Mouse (Mus musculus): Measurements from ENCODE around the gene Dpysl5.

Gene Dpysl5

DNA sequence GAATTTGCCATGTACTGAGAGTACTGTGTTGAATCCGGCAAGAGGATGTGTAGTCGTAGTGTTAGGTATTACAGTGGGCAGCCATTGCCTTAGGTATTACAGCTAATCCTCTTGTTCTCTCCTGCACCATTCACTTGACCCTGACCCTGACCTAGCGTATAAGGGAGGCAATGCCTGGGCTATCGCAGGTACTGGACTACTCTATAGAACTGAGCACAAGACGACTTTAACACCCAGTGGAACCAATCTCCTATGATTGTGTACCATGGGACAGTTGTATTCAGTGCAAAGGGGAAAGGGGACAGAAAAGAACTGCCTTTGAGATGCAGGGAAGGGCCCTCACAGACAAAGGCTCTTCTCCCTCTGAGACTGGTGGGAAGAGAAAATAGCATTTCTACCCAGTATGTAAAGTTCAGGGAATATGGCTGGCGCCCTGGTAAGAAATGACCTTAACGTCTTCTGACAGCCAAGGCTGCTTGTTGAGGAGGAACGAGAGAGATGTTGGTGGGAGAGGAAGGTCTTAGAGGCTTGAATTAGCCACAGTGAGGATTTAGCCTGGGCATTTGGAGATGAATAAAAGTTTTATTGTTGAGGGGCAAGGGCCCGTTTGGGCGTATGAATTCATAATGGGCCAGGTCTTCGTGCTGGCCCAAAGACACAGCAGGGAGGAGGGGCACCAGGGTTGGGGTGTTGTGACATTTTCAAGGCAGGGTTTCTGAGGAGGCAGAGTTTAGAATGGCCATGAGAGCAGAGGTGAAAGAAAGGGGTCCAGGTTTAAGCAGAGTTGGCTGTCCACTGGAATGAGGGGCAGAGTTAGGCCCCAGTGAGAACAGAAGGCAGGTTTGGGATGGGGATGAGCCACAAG lies 113.0 kb downstream of the Dpysl5 start:
- no peak for DNase-seq

DNA sequence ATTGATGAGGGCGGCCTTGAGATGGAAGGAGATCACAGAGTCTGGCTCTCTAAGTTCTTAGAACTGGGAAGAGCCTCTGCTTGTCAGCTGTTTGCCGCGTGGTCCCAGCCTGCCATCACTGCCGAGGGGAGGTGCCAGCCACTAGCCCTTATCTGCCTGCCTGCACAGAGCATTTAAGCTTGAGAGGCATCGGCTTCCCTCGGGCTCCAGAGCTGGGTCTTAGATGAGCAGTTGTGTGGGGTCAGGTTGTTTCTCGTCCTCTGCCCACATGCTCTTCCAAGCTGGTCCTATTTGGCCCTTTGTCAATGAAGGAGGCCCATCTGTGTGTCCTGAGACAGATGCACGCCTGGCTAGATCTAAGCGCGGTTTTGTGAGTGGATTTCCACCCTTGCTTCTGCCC lies 113.8 kb downstream of the Dpysl5 start:
- peak; percentile 46 for DNase-seq

DNA sequence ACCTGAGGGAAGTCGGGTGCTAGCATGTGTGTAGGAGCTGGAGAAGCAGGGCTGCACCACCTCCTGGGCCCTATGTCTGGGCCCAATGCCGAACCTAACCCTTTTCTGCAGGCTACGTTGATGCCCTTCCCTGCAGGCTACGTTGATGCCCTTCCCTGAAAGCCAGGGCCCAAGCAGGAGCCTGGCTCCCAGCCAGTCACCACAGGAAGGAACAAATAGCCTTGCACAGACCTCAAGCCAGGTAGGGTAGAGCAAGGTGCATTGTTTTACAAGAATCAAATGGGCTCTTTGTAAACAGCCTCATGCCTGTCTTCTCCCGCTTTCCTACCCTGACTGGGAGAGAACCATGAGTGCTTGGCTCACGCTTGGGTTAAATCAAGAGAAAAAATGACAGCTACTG lies 114.5 kb downstream of the Dpysl5 start:
- peak; percentile 83 for DNase-seq

DNA sequence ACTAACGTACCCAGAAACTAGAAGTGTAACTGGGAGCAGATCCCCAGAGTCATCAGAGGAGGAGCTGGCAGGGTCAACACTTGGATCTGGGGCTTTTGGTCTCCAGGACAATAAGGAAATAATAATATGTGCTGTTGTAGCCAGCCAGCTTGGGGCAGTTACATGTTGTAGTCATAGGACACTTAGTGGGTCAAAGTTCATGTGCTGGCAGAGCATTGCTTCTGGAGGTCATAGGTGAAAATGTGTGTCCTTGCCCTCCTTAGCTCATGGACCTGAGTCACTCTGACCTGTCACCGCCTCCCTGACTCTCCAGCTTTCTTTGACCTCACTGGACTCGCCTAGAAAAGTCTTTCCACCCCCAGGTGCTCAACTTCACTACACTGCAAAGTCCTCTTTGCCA lies 122.1 kb downstream of the Dpysl5 start:
- no peak for DNase-seq

DNA sequence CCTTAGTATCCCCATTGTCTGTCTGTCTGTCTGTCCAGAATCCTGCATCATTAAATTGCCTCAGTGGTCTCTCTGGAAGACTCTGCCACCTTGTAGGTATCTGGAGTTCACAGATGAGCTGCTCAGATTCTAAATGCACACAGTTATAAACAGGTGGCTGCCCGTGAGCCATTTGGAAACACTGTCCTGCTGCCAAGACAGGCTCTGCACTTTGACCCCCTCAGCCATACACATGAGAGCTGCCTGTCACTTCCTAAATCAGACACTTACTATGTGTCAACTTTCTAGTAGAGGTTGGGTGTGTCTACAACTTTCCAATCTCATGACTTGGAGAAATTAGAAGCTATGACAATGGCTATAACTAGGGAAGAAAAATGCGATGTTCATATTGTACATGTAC lies 128.4 kb downstream of the Dpysl5 start:
- DNase-seq: no peak

DNA sequence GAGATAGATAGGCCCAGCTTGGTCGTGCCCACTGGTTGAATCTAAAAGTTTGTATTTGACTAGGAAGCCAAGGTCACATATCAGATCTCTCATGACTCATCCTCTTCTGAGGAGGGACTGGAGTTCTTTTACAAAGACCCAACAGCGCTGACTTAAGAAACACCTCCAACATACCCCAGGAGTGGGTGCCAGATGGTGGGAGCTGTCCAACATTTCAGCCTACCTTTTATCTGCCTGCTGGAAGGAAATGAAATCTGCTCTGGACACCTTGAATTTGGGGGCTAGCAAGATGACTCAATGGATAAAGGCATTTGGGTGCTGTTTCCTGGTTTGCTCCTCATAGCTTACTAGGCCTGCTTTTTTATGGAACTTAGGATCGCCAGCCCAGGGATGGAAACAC lies 130.5 kb downstream of the Dpysl5 start:
- DNase-seq: no peak

Measured in cerebellum, adult 9-11 months (tissue).